Mouse (Mus musculus): ENCODE results near the gene Amacr.
A peak's percentile ranks its signal among the peaks of the same experiment; 100 is the strongest.

The Amacr gene

DNA sequence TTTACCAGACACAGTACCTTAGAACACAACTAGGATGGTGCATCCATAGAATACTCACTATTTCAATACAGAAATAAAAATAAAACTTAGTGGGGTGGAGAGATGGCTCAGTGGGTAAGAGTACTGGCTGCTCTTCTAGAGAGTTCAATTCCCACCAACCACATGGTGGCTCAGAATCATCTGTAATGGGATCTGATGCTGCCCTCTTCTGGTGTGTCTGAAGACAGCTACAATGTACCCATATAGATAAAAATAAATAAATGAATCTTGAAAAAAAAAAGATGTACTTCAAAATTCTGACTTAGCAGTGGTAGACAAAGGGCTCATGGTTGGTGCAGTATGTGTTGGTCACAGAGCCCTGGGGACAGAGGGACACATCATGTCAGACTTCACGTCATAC lies 10.0 kb downstream of the Amacr start:
- no peak for DNase-seq

DNA sequence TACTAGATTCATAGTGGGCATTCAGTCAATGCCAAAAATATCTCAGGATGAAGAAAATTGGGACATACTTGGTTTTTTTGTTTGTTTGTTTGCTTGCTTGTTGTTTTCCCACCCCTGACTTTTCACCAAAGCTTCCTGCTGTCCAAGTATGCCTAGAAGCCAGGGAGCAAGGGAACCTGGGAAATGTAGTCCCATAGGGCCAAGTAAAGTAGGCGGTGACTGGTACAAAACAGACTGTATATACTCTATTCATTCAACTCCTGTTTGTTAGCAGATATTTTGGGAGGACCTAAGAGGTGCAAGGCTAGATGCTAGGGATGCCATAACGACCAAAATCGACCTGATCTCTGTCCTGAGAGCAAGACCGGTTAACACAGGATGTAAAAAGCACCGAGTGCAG lies 18.3 kb downstream of the Amacr start:
- no peak for DNase-seq

DNA sequence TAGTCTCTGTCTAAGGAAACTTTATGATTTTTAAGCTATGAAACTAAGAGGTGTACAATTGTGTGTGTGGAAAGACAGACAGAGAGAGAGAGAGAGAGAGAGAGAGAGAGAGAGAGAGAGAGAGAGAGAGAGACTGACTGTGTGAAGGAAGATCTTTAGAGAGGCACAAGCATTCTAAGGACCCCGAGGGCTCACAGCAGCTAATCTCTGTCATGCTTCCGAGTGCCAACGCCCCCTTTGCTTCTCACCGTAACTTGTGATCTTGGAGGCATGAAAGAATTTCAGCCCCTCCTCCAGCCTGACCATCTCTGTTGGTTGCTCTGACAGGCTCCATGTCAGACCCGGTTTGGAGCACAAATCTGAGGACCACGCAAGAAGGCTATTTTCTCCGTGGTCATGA lies 18.9 kb downstream of the Amacr start, which contains the start of gene Slc45a2:
Gene Slc45a2 (plus strand): TSS at position 301 of the 400 bp plus-strand sequence.
- DNase-seq = no peak

DNA sequence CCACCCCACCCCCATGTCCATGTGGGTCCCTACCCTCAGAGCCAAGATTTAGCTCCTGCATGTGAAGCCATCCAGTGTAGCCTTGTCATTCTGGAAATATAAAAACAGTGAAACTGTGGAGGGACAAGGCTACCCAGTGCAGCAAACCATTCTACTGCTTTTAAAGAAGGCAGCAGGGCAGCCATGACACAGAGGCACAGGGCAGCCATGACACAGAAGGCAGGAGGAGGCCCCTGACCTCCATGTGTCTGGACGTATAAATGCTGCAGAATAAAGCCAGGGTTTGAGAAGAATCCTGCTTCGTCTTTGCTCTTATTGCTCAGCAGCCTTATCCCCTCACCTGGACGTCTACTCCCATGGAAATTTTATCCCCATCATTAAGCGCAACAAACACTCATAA lies 22.2 kb downstream of the Amacr start:
- DNase-seq = no peak

DNA sequence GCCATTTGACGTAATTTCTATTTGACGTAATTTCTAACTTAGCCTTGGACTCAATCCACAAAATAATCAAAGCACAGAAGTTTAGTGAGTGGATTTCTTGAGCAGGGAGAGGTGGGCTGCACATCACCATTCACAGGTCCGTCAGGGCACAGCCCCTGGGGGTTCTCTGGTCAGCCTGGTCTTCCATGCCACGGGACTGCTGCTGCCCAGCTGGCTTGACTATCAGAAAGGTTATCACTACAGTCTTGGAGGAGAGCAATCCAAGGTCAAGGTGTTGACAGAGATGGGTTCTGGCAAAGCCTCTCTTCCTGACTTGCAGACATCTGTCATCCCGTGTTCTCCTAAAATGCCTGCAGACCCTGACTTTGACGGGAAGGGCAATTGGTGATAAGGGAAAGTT lies 23.1 kb downstream of the Amacr start:
- DNase-seq = no peak

DNA sequence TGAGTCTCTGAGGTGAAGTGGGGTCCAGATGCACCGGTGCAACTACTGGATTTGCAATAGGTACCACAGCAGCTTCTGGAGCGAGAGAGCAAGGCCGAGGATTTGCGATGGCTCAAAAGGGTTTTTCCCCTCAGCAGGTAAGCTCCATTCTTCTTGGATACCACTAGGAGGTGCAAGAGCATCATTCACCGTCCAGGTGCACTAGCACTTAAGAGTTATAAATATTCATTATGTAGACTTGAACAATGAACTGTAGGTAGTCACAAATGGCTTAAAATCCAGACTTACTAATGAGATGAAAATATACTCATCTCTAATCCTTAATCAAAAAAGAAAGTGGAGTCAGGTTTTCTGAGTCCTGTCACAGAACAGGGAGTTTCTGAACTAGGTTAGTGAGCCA lies 27.2 kb downstream of the Amacr start:
- DNase-seq = no peak

DNA sequence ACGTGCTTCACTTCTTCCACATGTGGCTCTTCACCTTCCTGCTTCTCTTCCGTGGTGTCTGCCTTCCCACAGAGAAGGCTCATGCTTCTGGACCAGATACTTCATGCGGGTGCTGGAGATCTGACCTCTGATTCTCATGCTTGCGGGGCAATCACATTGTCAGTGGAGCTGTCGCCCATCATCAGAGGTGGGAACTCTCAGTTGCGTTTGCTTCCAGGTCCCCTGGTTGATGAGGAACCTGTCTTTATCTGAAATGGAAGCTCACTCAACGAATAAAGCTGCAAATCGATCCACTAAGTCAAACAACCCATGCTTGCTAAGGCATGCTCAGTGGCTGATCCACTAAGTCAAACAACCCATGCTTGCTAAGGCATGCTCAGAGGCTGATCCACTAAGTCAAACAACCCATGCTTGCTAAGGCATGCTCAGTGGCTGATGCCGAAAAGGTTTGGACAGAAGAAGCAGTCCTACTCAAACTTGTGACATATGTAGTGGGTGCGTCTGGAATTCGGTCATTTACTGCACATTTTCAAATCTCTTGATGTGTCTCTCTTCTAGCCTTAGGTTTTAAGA lies 29.5 kb downstream of the Amacr start:
- DNase-seq = no peak

DNA sequence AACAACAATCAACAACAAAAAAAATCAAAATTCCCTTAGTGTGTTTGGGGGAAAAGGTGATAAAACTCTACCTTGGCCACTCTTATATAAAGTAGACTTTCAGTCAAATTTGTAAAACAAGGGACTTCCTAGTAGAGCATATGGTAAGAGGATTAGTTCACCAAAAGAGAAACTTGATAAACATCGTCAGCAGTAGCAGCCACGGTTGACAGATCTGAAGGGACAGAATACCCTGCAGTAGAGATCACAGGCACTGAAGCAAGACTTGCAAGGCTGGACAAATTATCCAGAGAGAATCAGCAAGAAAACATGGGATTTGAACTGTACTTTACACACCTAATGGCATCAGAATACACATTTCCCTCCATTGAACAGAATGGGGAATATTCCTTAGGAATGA lies 33.4 kb downstream of the Amacr start:
- DNase-seq = no peak

DNA sequence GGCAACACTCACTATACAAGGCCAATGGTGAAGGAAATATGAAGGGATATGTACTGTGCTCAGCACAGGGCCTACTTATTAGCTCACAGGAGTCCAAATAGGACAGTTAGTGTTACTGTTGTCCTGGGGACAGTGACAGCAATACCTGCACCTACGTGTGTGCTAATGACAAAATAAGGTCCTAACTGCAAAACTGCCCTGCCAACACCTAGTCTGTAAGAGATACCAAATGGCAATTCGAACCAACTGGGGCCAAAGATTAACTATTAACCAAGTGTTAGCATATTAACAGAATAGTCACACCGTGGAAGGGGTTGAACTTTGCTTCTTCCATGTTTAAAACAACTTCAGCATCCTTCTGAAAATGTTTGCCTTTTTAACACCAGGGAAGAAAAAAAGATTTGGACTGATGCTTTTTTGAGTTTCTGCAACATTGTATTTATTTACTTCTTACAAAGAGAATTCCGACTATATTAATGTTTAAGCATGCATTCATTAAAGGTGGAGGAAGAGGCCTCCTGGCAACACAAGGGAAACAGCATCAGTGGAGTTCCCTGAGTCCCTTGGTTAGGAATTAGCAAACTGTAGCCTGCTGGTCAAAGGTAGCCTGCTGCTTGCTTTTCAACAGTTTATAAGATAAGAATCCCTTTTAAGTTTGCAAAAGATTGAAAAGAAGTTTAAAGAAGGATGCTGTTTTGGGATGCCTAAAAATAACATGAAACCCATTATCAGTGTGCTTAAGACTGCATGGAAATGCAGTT lies 45.4 kb downstream of the Amacr start:
- DNase-seq = no peak

DNA sequence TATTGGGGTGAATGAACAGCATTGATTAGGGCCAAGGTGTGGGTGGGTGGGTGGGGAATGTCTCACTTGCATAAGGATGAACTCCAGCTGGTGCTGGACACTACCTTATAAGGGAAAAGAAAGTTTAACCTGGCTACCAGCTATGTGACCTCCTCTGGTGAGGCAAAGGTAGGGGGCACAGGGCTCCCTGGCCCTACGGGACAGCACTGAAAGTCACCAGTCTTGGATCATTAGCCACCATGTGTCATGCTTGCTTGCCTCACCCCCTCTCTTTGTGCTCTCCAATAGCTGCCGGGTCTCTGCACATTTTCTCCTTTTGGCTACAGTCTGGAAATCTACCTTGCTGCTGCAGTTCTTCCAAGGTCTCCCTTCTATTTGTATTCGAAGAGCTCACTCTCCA lies 48.6 kb downstream of the Amacr start:
- DNase-seq = no peak

DNA sequence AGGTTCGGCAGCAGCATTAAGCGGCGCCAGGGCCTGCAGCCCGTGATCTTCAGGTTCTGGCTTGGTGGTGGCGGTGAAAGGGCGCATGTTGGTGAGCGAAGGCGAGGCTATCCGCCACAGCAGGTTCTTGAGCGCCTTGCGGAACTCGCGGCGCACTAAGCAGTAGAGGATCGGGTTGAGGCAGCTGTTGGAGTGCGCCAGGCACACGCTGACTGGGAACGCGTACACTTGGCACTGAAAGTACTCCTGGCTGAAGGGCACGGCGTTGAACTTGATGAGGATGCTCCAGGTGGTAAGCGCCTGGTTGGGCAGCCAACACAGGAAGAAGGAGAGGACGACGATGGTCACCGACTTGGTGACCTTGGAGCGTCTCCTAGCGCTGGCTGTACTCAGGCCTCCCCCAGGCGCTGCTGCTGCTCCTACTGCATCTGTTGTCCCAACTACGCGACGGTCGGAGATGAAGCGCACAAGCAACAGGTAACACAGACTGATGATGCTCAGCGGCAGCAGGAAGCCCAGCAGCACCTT lies 54.5 kb downstream of the Amacr start:
- DNase-seq = no peak

DNA sequence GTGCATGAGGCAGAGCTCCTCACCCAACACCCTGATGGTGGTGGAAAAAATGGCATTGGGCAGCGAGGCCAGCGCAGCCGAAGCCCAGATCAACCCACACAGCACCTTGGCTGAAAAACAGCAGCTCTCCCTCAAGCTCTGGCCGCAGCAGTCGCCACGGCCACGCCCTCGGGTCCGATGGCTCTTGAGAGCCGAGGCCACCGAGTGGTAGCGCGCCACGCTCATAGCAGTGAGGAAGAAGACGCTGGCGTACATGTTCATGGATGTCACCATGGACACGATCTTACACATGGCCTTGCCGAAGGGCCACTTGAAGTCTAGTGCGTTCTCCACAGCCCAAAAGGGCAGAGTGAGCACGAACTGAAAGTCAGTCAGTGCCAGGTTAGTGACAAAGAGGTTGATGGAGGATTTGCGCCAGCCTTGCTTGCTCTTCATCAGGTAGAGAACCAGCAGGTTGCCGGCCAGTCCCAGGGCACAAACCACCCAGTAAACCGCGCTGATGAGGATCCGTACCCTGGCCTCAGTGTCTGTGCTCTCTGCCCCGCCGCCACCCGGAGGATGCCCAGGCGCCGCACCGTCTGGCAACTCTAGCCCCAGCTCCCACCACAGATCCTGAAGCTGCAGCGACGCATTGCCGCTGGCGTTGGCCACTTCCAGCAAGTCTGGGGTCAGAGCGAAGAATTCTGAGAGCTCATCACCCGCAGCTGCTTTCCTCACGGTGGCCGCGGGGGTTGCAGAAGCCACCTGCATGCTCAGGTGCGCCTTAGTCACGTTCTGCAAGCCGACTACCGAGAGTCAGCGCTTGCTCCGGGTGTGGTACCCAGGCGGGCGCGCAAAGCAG lies 55.2 kb downstream of the Amacr start:
- no peak for DNase-seq

DNA sequence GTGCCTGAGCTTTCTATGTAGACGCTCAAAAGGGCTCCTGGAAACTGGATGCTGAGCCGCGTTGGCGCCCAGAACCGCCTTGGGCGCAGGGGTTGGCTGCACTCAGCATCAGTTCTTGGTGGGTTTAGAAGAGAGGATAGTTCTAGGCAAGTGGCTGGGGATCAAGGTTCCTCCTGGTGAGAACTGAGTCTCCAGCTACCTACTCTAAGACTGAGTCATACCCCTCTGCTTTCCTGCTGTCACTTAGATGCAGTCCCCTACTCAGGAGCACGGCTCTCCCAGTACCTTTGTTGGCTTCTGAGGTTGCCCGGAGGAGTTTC lies 55.8 kb downstream of the Amacr start:
- no peak for DNase-seq

DNA sequence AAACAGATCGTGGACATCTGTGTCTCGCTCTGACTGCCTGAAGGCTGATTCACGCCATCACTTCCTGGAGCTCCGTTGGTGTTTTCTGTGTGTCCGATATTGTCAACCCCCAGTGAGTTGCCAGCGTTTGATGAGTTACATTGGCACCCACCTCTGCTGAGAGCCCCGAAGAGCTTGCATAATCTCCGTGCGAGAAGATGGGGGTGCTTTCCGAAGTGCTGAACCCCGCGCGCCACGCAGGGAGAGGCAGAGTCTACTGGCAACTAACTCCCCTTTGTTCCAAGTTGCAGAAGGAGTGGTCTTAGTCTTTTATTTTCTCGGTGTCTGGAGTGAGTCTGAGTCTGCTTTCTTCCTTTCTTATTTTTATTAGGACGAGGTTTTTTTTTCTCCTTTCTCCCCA lies 56.2 kb downstream of the Amacr start, which contains the start of gene Rxfp3:
Gene Rxfp3 (minus strand): TSS at position 281 of the 400 bp plus-strand sequence.
- DNase-seq = no peak

DNA sequence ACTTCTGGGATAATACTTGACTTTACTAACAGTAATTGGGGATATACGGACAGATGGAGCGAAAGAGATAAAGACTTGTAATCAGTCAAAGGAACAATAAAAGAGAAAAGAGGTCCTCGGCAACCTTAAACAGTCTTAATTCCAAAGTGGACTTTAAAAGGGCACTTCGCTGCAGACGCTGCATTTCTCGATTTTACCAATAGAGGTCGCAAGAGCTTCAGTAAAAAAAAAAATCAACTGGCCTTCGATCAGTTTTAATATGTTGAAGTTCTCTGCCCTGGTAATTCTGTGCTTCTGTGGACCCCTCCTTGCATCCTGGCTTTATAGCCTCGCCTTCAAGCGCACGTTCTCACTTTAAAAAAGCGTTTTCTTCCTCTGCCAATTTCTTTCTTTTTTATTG lies 56.9 kb downstream of the Amacr start:
- peak; percentile 20 for DNase-seq

DNA sequence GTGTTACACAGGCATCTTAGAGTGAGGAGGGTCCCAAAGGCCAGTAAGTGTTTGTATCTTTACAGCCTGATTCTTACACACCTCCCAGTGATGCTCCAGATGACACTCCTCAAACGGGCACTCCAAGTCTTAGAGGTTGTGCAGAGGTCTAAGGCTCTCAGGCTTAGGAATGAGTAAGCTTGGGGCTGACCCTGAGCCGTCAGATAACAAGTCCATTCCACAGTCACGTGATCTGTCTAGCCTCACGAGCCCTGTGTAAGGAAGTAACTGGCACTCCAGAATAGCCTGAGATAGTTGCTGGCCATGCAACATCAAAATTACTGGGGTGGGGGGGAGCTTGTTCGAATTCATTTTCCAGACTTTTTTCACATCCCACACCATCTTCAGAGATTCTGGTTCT lies 58.5 kb downstream of the Amacr start:
- DNase-seq = no peak

DNA sequence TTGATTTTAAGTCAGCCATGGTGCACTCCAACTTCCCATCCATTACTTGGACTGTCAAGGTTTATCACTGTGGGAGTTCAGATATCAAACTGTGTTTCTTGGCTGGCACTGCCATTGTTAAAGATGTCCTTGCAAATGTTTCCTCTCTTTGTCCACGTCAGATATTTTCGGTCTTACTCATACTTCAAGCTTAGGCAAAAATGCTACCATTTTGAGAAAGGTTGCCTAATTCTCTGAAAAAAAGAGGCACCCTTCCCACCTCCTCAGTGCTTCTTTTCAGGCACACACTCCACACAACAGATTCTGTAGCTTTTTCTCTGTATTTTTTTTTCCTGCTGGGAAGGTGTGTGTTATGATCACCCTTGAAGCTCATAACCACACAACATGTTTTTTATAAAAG lies 59.7 kb downstream of the Amacr start:
- DNase-seq = no peak

DNA sequence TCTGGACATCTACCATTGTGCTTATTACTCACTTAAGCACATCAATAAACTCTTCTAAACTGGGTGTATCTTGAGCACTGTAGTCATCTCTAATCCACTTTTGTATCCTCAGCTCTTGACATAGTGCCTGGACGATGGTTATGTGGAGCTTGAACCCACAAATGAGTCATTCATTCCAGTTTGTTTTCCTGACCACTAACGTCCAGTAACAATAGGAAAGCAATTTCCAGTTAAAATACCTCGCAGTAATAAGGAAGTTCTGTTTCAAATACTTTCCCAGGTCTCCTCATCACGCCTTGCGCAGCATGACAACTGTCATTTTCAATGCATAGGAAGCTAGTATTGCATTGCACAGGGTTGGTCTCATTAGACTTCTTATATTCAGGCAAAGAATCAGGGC lies 61.3 kb downstream of the Amacr start:
- no peak for DNase-seq
